Mouse (Mus musculus) MEL (cell line): ENCODE data around the gene Olfr49.

Experiments
- CTCF ChIP-seq, 3 experiments: IDR thresholded peaks in 2 of 3; conservative IDR thresholded peaks in 1 of 3; 2 replicates each; pipeline ENCODE4 v1.5.1; 2011 to 2012; ENCODE audit warnings: low read length in 3 of 3, low read depth in 2 of 3, mild to moderate bottlenecking in 2 of 3, improper control_type of control experiment in 1 of 3, inconsistent platforms in 1 of 3, mixed read lengths in 1 of 3, moderate library complexity in 1 of 3; ENCODE audit not compliant: control insufficient read depth in 1 of 3, insufficient read depth in 1 of 3, poor library complexity in 1 of 3, severe bottlenecking in 1 of 3
- ETS1 ChIP-seq: IDR thresholded peaks from 2 replicates; pipeline ENCODE4 v1.6.1; 2012; ENCODE audit warnings: low read depth, mild to moderate bottlenecking, inconsistent platforms, low read length, improper control_type of control experiment, moderate library complexity
- KAT2A ChIP-seq: conservative IDR thresholded peaks from 2 replicates; pipeline ENCODE4 v1.6.1; 2012; ENCODE audit warnings: low read depth, low read length, improper control_type of control experiment, inconsistent platforms
- MEF2A ChIP-seq: IDR thresholded peaks from 2 replicates; pipeline ENCODE4 v1.6.1; 2014; ENCODE audit warnings: low read depth, mild to moderate bottlenecking, inconsistent platforms, low read length, improper control_type of control experiment; ENCODE audit not compliant: poor library complexity, insufficient replicate concordance, severe bottlenecking; ENCODE audit errors: extremely low read depth
- NRF1 ChIP-seq: IDR thresholded peaks from 2 replicates; pipeline ENCODE4 v1.6.1; 2014; ENCODE audit warnings: low read depth, mild to moderate bottlenecking, inconsistent platforms, low read length, improper control_type of control experiment, moderate library complexity; ENCODE audit not compliant: poor library complexity, insufficient read depth, severe bottlenecking
- POLR2AphosphoS2 ChIP-seq: IDR thresholded peaks from 2 replicates; pipeline ENCODE4 v1.6.1; 2011; ENCODE audit warnings: low read length, improper control_type of control experiment
- SMC3 ChIP-seq: IDR thresholded peaks from 2 replicates; pipeline ENCODE4 v1.6.1; 2011; ENCODE audit warnings: low read depth, low read length, improper control_type of control experiment
- TCF12 ChIP-seq: IDR thresholded peaks from 2 replicates; pipeline ENCODE4 v1.6.1; 2014; ENCODE audit warnings: low read depth, mild to moderate bottlenecking, inconsistent platforms, low read length, improper control_type of control experiment, moderate library complexity
- USF1 ChIP-seq: IDR thresholded peaks from 2 replicates; pipeline ENCODE4 v1.6.1; 2014; ENCODE audit warnings: low read depth, mild to moderate bottlenecking, inconsistent platforms, low read length, improper control_type of control experiment, moderate library complexity
- USF2 ChIP-seq, 2 experiments: IDR thresholded peaks; 2 replicates each; pipeline ENCODE4 v1.6.1; 2011 to 2012; ENCODE audit warnings: improper control_type of control experiment in 2 of 2, low read length in 2 of 2, borderline replicate concordance in 1 of 2, inconsistent platforms in 1 of 2, low read depth in 1 of 2, mild to moderate bottlenecking in 1 of 2; ENCODE audit not compliant: insufficient read depth in 1 of 2
- ZKSCAN1 ChIP-seq: IDR thresholded peaks from 2 replicates; pipeline ENCODE4 v1.6.1; 2012; ENCODE audit warnings: low read depth, mild to moderate bottlenecking, inconsistent platforms, low read length, improper control_type of control experiment, moderate library complexity

- TF ChIP-seq CTCF (IDR thresholded peaks at IDR 0.05 in 2 of 3, conservative IDR thresholded peaks at IDR 0.05 in 1 of 3; ENCODE audit: control insufficient read depth in 1 of 3, insufficient read depth in 1 of 3, low read depth in 2 of 3, low read length in 3 of 3, poor library complexity in 1 of 3, severe bottlenecking in 1 of 3) (no peak), ETS1 (no peak), ZKSCAN1 (no peak), KAT2A (no peak), NRF1 (no peak), SMC3 (no peak), USF2 (IDR thresholded peaks at IDR 0.05; ENCODE audit: borderline replicate concordance in 1 of 2, insufficient read depth in 1 of 2, low read depth in 1 of 2, low read length in 2 of 2) (no peak), MEF2A (no peak), POLR2AphosphoS2 (no peak), TCF12 (no peak), USF1 (no peak)
Observed at GRCm38 (mm10) chr14:54228933-54229713, 55.6 kb downstream of the Olfr49 start.
